In the genomic region with DNA sequence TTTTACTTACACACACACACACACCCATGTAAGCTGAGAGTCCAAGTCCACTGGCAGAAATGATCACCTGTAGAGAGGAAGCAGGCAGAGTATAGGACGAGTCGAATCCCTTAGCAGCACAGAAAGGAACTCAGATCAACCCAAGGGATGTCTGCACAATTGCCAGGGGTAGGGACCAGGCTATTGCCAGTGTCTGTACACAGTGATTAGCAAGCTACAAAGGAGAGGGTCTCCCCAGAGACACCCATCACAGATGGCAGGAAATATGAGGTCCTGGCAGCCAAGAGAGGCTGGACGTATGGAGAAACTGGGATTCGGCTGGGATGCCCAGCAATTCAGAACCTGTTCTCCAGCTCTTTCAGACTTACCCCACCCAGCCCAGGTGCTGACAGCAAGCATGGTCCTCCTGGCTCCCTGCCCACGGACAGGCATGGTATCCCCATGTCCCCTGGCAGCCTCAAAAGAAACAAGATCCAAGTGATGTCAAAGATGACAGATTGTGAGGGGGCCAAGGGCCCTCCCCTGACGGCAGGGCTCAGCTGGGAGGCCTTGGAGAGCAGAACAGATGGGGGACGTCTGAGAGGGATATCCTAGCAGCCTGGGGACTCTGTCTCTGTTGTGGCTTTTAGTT, we compare ENCODE assay signal across 8 mouse cellular contexts. TPM values are rescaled to one million over a fixed set of nuclear protein-coding genes. Genes with fewer than 3 reads are reported as not detected.
DNase-seq lines count a peak whose midpoint lies in the region; ATAC-seq and TF ChIP-seq lines count a peak whose summit lies in the region.

No protein-coding gene starts in this region.

- WGBS in kidney, embryonic 14.5 days, result 28% methylated on average over 7 of the region's 7 CpGs
- 33% methylated on average over 7 of the region's 7 CpGs for WGBS in kidney, adult 2 months
- 63% methylated on average over 7 of the region's 7 CpGs for WGBS in embryonic facial prominence, embryonic 11.5 days
- 72% methylated on average over 7 of the region's 7 CpGs for WGBS in midbrain, embryonic 10.5 days
- WGBS in liver, postnatal 0 days (ENCODE audit: insufficient replicate concordance), result 57% methylated on average over 7 of the region's 7 CpGs

- no peak overlapping the region for H3K27ac ChIP-seq in kidney, embryonic 14.5 days (ENCODE audit: low read depth, low read length)
- H3K27ac ChIP-seq in kidney, adult 2 months (ENCODE audit: insufficient read depth, low read depth, low read length), result no peak overlapping the region
- no peak overlapping the region for H3K27ac ChIP-seq in embryonic facial prominence, embryonic 11.5 days (replicated peaks; ENCODE audit: low read depth, low read length)
- peak overlapping the region; percentile 30 for H3K27ac ChIP-seq in midbrain, embryonic 10.5 days (replicated peaks)
- H3K27ac ChIP-seq in liver, postnatal 0 days (ENCODE audit: low read depth), result no peak overlapping the region

- peak; percentile 82 for ATAC-seq in kidney, embryonic 14.5 days (ENCODE audit: low FRiP score, low TSS enrichment)
- peak; percentile 78; the same call in 1 of the 2 replicates for ATAC-seq in embryonic facial prominence, embryonic 11.5 days (replicated peaks; ENCODE audit: insufficient number of reproducible peaks, low FRiP score, low TSS enrichment, low read depth)
- no peak for ATAC-seq in liver, postnatal 0 days

- DNase-seq in kidney, adult 2 months, result no peak
- DNase-seq in brain, adult 2 months (ENCODE audit: low read depth, low spot score), result peak; percentile 89
- no peak for DNase-seq in embryonic facial prominence, embryonic 11.5 days (ENCODE audit: low spot score)
- DNase-seq in midbrain, embryonic 10.5 days (ENCODE audit: low spot score), result no peak
- DNase-seq in liver, postnatal 0 days, result no peak
- no peak for DNase-seq in urinary bladder, postnatal 4 days (ENCODE audit: low spot score in 2 of 2)
- DNase-seq in right cerebral cortex, adult 2 months (ENCODE audit: low spot score in 2 of 2), result no peak

- H3K36me3 ChIP-seq in kidney, embryonic 14.5 days (ENCODE audit: control insufficient read depth, insufficient read depth, low read length), result no peaks in the 10 kb centered on the region
- H3K36me3 ChIP-seq in kidney, adult 2 months (ENCODE audit: control insufficient read depth, insufficient read depth, low read length), result no peaks in the 10 kb centered on the region
- no peaks in the 10 kb centered on the region for H3K36me3 ChIP-seq in embryonic facial prominence, embryonic 11.5 days (replicated peaks; ENCODE audit: control insufficient read depth, insufficient read depth, low read depth, low read length)
- no peaks in the 10 kb centered on the region for H3K36me3 ChIP-seq in midbrain, embryonic 10.5 days
- H3K36me3 ChIP-seq in liver, postnatal 0 days (replicated peaks; ENCODE audit: insufficient read depth, low read length), result no peaks in the 10 kb centered on the region

- no peak overlapping the region for H3K9ac ChIP-seq in kidney, embryonic 14.5 days (ENCODE audit: low read depth, low read length)
- no peak overlapping the region for H3K9ac ChIP-seq in embryonic facial prominence, embryonic 11.5 days (replicated peaks; ENCODE audit: low read length)
- no peak overlapping the region for H3K9ac ChIP-seq in liver, postnatal 0 days (replicated peaks)

- no peak for TF ChIP-seq EP300 in liver, postnatal 0 days (IDR thresholded peaks at IDR 0.05; ENCODE audit: low read depth)

- no peaks in the 10 kb centered on the region for H3K27me3 ChIP-seq in kidney, embryonic 14.5 days (ENCODE audit: control insufficient read depth, insufficient read depth, low read length)
- no peaks in the 10 kb centered on the region for H3K27me3 ChIP-seq in kidney, adult 2 months (replicated peaks; ENCODE audit: control insufficient read depth, insufficient read depth, low read length)
- no peaks in the 10 kb centered on the region for H3K27me3 ChIP-seq in embryonic facial prominence, embryonic 11.5 days (ENCODE audit: control insufficient read depth, insufficient read depth, low read length)
- H3K27me3 ChIP-seq in midbrain, embryonic 10.5 days (ENCODE audit: low read depth, poor library complexity, severe bottlenecking), result no peaks in the 10 kb centered on the region
- H3K27me3 ChIP-seq in liver, postnatal 0 days (ENCODE audit: insufficient read depth, low read length), result no peaks in the 10 kb centered on the region

- H3K4me3 ChIP-seq in kidney, embryonic 14.5 days (ENCODE audit: low read length), result no peak overlapping the region
- H3K4me3 ChIP-seq in kidney, adult 2 months (ENCODE audit: insufficient read depth, low read depth, low read length), result no peak overlapping the region
- H3K4me3 ChIP-seq in embryonic facial prominence, embryonic 11.5 days (ENCODE audit: low read depth, low read length), result no peak overlapping the region
- H3K4me3 ChIP-seq in midbrain, embryonic 10.5 days, result no peak overlapping the region
- H3K4me3 ChIP-seq in liver, postnatal 0 days (ENCODE audit: low read depth, low read length), result no peak overlapping the region

- H3K4me1 ChIP-seq in kidney, embryonic 14.5 days (ENCODE audit: control insufficient read depth, insufficient read depth, low read length), result peaks cover 9% of the 10 kb centered on the region
- H3K4me1 ChIP-seq in kidney, adult 2 months (ENCODE audit: control insufficient read depth, insufficient read depth, low read length), result no peaks in the 10 kb centered on the region
- no peaks in the 10 kb centered on the region for H3K4me1 ChIP-seq in embryonic facial prominence, embryonic 11.5 days (ENCODE audit: control insufficient read depth, insufficient read depth, low read length)
- H3K4me1 ChIP-seq in midbrain, embryonic 10.5 days, result peaks cover 46% of the 10 kb centered on the region
- H3K4me1 ChIP-seq in liver, postnatal 0 days (ENCODE audit: insufficient read depth), result no peaks in the 10 kb centered on the region

- no peaks in the 10 kb centered on the region for H3K9me3 ChIP-seq in kidney, embryonic 14.5 days (ENCODE audit: control insufficient read depth, low read length)
- H3K9me3 ChIP-seq in embryonic facial prominence, embryonic 11.5 days (replicated peaks; ENCODE audit: control insufficient read depth, low read length), result no peaks in the 10 kb centered on the region
- H3K9me3 ChIP-seq in midbrain, embryonic 10.5 days (replicated peaks), result no peaks in the 10 kb centered on the region
- no peaks in the 10 kb centered on the region for H3K9me3 ChIP-seq in liver, postnatal 0 days (ENCODE audit: low read length)

- H3K4me2 ChIP-seq in kidney, embryonic 14.5 days (replicated peaks; ENCODE audit: low read depth, low read length), result no peak overlapping the region
- H3K4me2 ChIP-seq in embryonic facial prominence, embryonic 11.5 days (ENCODE audit: low read depth, low read length), result no peak overlapping the region
- H3K4me2 ChIP-seq in liver, postnatal 0 days (ENCODE audit: low read depth, low read length), result no peak overlapping the region

- no peak for TF ChIP-seq POLR2A in kidney, adult 2 months (IDR thresholded peaks at IDR 0.05; ENCODE audit: low read depth, low read length)

- TF ChIP-seq CTCF in kidney, adult 2 months (conservative IDR thresholded peaks at IDR 0.05; ENCODE audit: insufficient read depth, insufficient read length, low read depth, low read length), result no peak
- TF ChIP-seq CTCF in liver, postnatal 0 days (IDR thresholded peaks at IDR 0.05; ENCODE audit: low read depth), result no peak

RNA-seq across cellular contexts. Expression of a gene that starts 12.1 kb away (rescaled TPM):
- polyA plus RNA-seq in kidney, embryonic 14.5 days (2014; fragmentation: Nextera tagmentation; extraction: Ambion mirVana), result 0.74 and 1.2 TPM in 2 replicates
- 1.3 TPM in 2 replicates for polyA plus RNA-seq in kidney, adult 2 months (2012; rRNA removed)
- 3.8 and 4.5 TPM in 2 replicates for polyA plus RNA-seq in embryonic facial prominence, embryonic 11.5 days (2014; fragmentation: Nextera tagmentation; extraction: Ambion mirVana)
- polyA plus RNA-seq in midbrain, embryonic 10.5 days (2016; fragmentation: Nextera tagmentation; extraction: Ambion mirVana), result 1.7 and 2.4 TPM in 2 replicates
- polyA plus RNA-seq in liver, postnatal 0 days (2015; fragmentation: Nextera tagmentation; extraction: Ambion mirVana), result 0.07 TPM in 2 replicates
